Mouse (Mus musculus): ENCODE data around the gene Ints7. TPM values are rescaled to one million over a fixed set of nuclear protein-coding genes. Genes with fewer than 3 reads are reported as not detected.
A peak's percentile ranks its signal among the peaks of the same experiment; 100 is the strongest.

Ints7 gene
- polyA plus RNA-seq, 1 experiment, result 50.8 TPM

GRCm38 (mm10) chr1:191584483-191584882, 9.0 kb downstream of the Ints7 start:
- no peak for DNase-seq (ENCODE audit: low read depth)
- TF ChIP-seq CTCF (IDR thresholded peaks at IDR 0.05; ENCODE audit: borderline replicate concordance, extremely low read depth, insufficient read depth, insufficient read length) (peak; percentile 23; the same call in 1 of the 2 replicates), POLR2A (IDR thresholded peaks at IDR 0.05; ENCODE audit: borderline replicate concordance, extremely low read depth, insufficient read depth, insufficient read length, poor library complexity, severe bottlenecking) (no peak)

- DNase-seq (ENCODE audit: low read depth), result no peak
- TF ChIP-seq POLR2A (IDR thresholded peaks at IDR 0.05; ENCODE audit: borderline replicate concordance, extremely low read depth, insufficient read depth, insufficient read length, poor library complexity, severe bottlenecking) (no peak), CTCF (IDR thresholded peaks at IDR 0.05; ENCODE audit: borderline replicate concordance, extremely low read depth, insufficient read depth, insufficient read length) (no peak)
Observed at GRCm38 (mm10) chr1:191585704-191586103, 10.3 kb downstream of the Ints7 start.

DNA sequence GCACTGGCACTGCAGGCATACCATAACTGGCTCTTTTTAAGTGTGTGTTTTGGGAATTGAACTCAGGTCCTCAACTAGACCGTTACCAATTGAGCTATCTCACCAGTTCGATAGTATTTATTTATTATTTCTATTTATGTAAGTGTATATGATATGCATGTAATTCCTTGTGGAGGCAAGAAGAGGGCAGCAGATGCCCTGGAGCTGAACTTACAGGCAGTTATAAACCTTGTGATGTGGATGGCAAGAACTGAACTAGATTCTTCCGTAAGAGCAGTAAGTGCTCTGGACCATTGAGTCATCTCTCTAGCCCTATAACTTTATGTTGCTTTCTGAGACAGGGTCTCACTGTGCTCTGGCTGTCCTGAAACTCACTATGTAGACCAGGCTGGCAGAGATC, 11.6 kb downstream of the Ints7 start:
- TF ChIP-seq POLR2A (IDR thresholded peaks at IDR 0.05; ENCODE audit: borderline replicate concordance, extremely low read depth, insufficient read depth, insufficient read length, poor library complexity, severe bottlenecking) (no peak), CTCF (IDR thresholded peaks at IDR 0.05; ENCODE audit: borderline replicate concordance, extremely low read depth, insufficient read depth, insufficient read length) (no peak)

GRCm38 (mm10) chr1:191588749-191589148, 13.3 kb downstream of the Ints7 start:
- no peak for TF ChIP-seq POLR2A (IDR thresholded peaks at IDR 0.05; ENCODE audit: borderline replicate concordance, extremely low read depth, insufficient read depth, insufficient read length, poor library complexity, severe bottlenecking)
- no peak for TF ChIP-seq CTCF (IDR thresholded peaks at IDR 0.05; ENCODE audit: borderline replicate concordance, extremely low read depth, insufficient read depth, insufficient read length)
- no peak for DNase-seq (ENCODE audit: low read depth)

More for the DNA sequence above, 11.6 kb downstream of the Ints7 start:
- DNase-seq (ENCODE audit: low read depth), result no peak

GRCm38 (mm10) chr1:191592016-191592720, 16.7 kb downstream of the Ints7 start:
- no peak for DNase-seq (ENCODE audit: low read depth)
- TF ChIP-seq POLR2A (IDR thresholded peaks at IDR 0.05; ENCODE audit: borderline replicate concordance, extremely low read depth, insufficient read depth, insufficient read length, poor library complexity, severe bottlenecking) (no peak), CTCF (IDR thresholded peaks at IDR 0.05; ENCODE audit: borderline replicate concordance, extremely low read depth, insufficient read depth, insufficient read length) (no peak)

DNA sequence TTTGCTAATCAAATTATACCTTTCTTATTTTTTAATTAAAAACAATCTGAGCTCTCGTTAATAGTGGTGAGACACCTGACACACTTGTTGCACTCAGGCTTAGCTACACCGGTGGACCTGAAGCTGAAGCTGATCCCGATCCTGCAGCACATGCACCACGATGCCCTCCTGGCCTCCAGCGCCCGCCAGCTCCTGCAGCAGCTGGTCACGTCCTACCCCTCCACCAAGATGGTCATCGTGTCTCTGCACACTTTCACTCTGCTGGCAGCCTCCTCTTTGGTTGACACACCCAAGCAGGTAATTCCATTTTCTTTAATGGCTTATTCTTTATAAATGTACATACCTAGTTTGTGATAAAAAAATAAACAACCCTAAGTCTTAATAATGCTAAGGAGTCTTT, 20.6 kb downstream of the Ints7 start:
- TF ChIP-seq CTCF (IDR thresholded peaks at IDR 0.05; ENCODE audit: borderline replicate concordance, extremely low read depth, insufficient read depth, insufficient read length), result no peak
- TF ChIP-seq POLR2A (IDR thresholded peaks at IDR 0.05; ENCODE audit: borderline replicate concordance, extremely low read depth, insufficient read depth, insufficient read length, poor library complexity, severe bottlenecking), result no peak
- no peak for DNase-seq (ENCODE audit: low read depth)

DNA sequence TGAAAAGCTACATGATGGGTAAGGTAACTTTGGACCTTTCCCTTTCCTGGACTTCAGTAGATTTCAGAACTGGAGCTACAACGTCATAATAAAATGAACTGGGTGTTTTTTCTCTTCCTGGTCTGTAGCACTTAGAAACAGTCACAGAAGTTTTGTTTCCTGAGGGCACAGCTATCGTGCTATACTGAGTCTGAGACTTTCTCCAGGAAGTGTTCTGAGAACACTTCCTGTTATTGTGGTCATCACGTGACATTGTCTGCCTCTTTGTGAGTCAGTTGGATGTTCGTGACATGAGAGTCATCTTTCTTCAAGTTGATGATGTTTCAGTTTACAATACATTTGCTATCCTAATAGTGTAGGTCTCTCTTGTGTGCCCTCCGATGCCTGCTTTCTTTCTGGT, 23.8 kb downstream of the Ints7 start:
- no peak for TF ChIP-seq POLR2A (IDR thresholded peaks at IDR 0.05; ENCODE audit: borderline replicate concordance, extremely low read depth, insufficient read depth, insufficient read length, poor library complexity, severe bottlenecking)
- TF ChIP-seq CTCF (IDR thresholded peaks at IDR 0.05; ENCODE audit: borderline replicate concordance, extremely low read depth, insufficient read depth, insufficient read length), result no peak
- DNase-seq (ENCODE audit: low read depth), result no peak

GRCm38 (mm10) chr1:191604690-191605089, 29.3 kb downstream of the Ints7 start:
- no peak for TF ChIP-seq CTCF (IDR thresholded peaks at IDR 0.05; ENCODE audit: borderline replicate concordance, extremely low read depth, insufficient read depth, insufficient read length)
- TF ChIP-seq POLR2A (IDR thresholded peaks at IDR 0.05; ENCODE audit: borderline replicate concordance, extremely low read depth, insufficient read depth, insufficient read length, poor library complexity, severe bottlenecking), result no peak
- peak; percentile 29 for DNase-seq (ENCODE audit: low read depth)

GRCm38 (mm10) chr1:191609051-191609450, 33.6 kb downstream of the Ints7 start:
- no peak for DNase-seq (ENCODE audit: low read depth)
- no peak for TF ChIP-seq POLR2A (IDR thresholded peaks at IDR 0.05; ENCODE audit: borderline replicate concordance, extremely low read depth, insufficient read depth, insufficient read length, poor library complexity, severe bottlenecking)
- no peak for TF ChIP-seq CTCF (IDR thresholded peaks at IDR 0.05; ENCODE audit: borderline replicate concordance, extremely low read depth, insufficient read depth, insufficient read length)

GRCm38 (mm10) chr1:191609578-191609977, 34.1 kb downstream of the Ints7 start:
- TF ChIP-seq POLR2A (IDR thresholded peaks at IDR 0.05; ENCODE audit: borderline replicate concordance, extremely low read depth, insufficient read depth, insufficient read length, poor library complexity, severe bottlenecking) (no peak), CTCF (IDR thresholded peaks at IDR 0.05; ENCODE audit: borderline replicate concordance, extremely low read depth, insufficient read depth, insufficient read length) (no peak)
- no peak for DNase-seq (ENCODE audit: low read depth)

DNA sequence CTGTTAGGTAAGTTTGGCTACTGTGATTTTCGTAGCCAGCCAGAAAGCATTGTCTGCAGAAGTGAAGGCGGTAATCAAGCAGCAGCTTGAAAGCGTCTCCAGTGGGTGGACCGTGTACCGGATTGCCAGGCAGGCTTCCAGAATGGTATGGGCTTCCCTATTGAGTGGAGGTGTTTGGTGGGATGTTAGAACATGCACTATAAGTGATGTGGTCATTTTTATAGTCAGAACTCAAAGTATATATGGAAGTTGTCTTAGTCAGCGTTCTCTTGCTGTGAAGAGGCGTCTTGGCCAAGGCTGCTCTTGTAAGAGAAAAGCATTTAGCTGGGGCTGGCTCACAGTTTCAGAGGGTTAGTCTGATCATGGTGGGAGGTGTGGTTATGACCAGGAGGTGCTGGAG, 34.9 kb downstream of the Ints7 start:
- no peak for TF ChIP-seq CTCF (IDR thresholded peaks at IDR 0.05; ENCODE audit: borderline replicate concordance, extremely low read depth, insufficient read depth, insufficient read length)
- TF ChIP-seq POLR2A (IDR thresholded peaks at IDR 0.05; ENCODE audit: borderline replicate concordance, extremely low read depth, insufficient read depth, insufficient read length, poor library complexity, severe bottlenecking), result no peak
- no peak for DNase-seq (ENCODE audit: low read depth)

DNA sequence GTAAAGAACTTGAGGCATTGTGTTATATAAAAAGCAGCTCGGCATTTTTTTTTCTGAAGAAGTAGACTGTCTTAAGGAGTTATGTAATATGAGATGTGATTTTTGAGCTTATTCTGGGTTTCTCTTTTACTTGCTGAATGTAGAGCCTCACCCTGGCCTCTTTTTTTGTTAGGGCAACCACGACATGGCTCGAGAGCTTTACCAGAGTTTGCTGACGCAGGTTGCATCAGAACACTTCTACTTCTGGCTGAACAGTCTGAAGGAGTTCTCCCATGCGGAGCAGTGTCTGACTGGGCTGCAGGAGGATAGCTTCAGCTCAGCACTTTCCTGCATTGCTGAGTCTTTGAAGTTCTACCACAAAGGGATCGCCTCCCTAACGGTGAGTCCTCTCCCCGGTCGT, 36.2 kb downstream of the Ints7 start:
- TF ChIP-seq POLR2A (IDR thresholded peaks at IDR 0.05; ENCODE audit: borderline replicate concordance, extremely low read depth, insufficient read depth, insufficient read length, poor library complexity, severe bottlenecking), result no peak
- DNase-seq (ENCODE audit: low read depth), result no peak
